Mouse (Mus musculus) intestine, postnatal 0 days (tissue): ENCODE measurements at regions not wholly inside any gene's neighbourhood (a gene's known extent, or its start where the extent isn't known, plus 50 kb on each side); places are given as distances from the start of the nearest gene placed in this dataset.
A peak's percentile ranks its signal among the peaks of the same experiment; 100 is the strongest.

Source experiments
- ATAC-seq: fragments of 200-750 bp; cut with Nextera tagmentation; 2 replicates; pipeline ENCODE4 v1.8.0; 2017; ENCODE audit warnings: mild to moderate bottlenecking, moderate TSS enrichment, moderate library complexity
- H3K27ac ChIP-seq: fragments of 300-500 bp; sonication (generic); 2 replicates; pipeline ENCODE4 v1.5.1; 2014; ENCODE audit warnings: mild to moderate bottlenecking, low read depth, low read length, moderate library complexity
- H3K27me3 ChIP-seq: fragments of 300-500 bp; sonication (generic); replicated peaks from 2 replicates; pipeline ENCODE4 v1.6.1; 2014; ENCODE audit warnings: low read length, mixed read lengths; ENCODE audit not compliant: control insufficient read depth, insufficient read depth
- H3K36me3 ChIP-seq: fragments of 300-500 bp; sonication (generic); 2 replicates; pipeline ENCODE4 v1.6.1; 2014; ENCODE audit warnings: mild to moderate bottlenecking, moderate library complexity; ENCODE audit not compliant: control insufficient read depth, insufficient read depth
- H3K4me1 ChIP-seq: fragments of 300-500 bp; sonication (generic); replicated peaks from 2 replicates; pipeline ENCODE4 v1.6.1; 2014; ENCODE audit warnings: antibody characterized with exemption, low read length, mixed read lengths; ENCODE audit not compliant: control insufficient read depth, insufficient read depth
- H3K4me2 ChIP-seq: fragments of 300-500 bp; sonication (generic); replicated peaks from 2 replicates; pipeline ENCODE4 v1.6.1; 2014; ENCODE audit warnings: low read depth, mild to moderate bottlenecking, moderate library complexity
- H3K4me3 ChIP-seq: fragments of 300-500 bp; sonication (generic); 2 replicates; pipeline ENCODE4 v1.5.1; 2014; ENCODE audit warnings: low read depth, low read length
- H3K9ac ChIP-seq: fragments of 300-500 bp; sonication (generic); 2 replicates; pipeline ENCODE4 v1.6.1; 2014; ENCODE audit warnings: mild to moderate bottlenecking, low read depth, low read length
- H3K9me3 ChIP-seq: fragments of 300-500 bp; sonication (generic); 2 replicates; pipeline ENCODE4 v1.6.1; 2016; ENCODE audit warnings: mixed run types; ENCODE audit not compliant: control insufficient read depth
- CTCF ChIP-seq: sonication (generic); IDR thresholded peaks from 2 replicates; pipeline ENCODE4 v1.5.1; 2016; ENCODE audit warnings: low read depth, mild to moderate bottlenecking, control low read depth, antibody characterized with exemption, moderate library complexity
- WGBS: fragments of 180-500 bp; shearing (Covaris S2); extraction: QIAGEN DNeasy Blood & Tissue Kit; methylation state at CpG from one replicate; pipeline ENCODE4 v1.1.7; 2014; 5-methylcytosine and 5-hydroxymethylcytosine counted together

DNA sequence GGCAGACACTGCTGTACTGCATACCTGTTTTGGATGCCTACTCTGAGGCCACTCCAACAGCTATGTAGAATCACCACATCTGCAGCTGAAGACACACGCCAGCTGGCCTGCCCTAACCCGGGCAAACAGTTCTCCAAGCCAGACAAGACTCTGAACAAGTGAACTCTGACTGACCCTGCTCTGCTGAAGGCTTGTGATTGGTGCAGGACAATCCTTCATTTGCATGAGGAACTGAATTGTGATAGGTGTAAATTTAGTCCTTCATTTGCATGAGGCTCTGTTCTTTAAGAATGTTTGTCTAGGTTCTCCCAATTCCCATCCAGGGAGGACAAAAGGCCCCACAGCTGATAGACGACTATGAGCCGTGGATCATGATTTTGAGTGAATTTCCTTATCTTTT lies 104.9 kb upstream of the Slc22a12 start:
- Histone ChIP-seq H3K36me3 (no peaks in the 10 kb centered on the region), H3K27ac (no peak overlapping the region), H3K27me3 (peaks cover 28% of the 10 kb centered on the region), H3K4me3 (no peak overlapping the region), H3K4me2 (no peak overlapping the region), H3K4me1 (peaks cover 4% of the 10 kb centered on the region; the same call in 1 of the 2 replicates), H3K9me3 (no peaks in the 10 kb centered on the region), H3K9ac (no peak overlapping the region)
- no peak for TF ChIP-seq CTCF
- WGBS, result 83% methylated on average over 4 of the region's 4 CpGs
- ATAC-seq, result no peak

GRCm38 (mm10) chr19:6647216-6647615 lies 104.4 kb upstream of the Slc22a12 start:
- H3K27me3 ChIP-seq, result peaks cover 30% of the 10 kb centered on the region
- 87% methylated on average over 3 of the region's 3 CpGs for WGBS
- no peak for ATAC-seq
- no peak overlapping the region for H3K4me3 ChIP-seq
- H3K9ac ChIP-seq, result no peak overlapping the region
- H3K9me3 ChIP-seq, result no peaks in the 10 kb centered on the region
- peaks cover 4% of the 10 kb centered on the region; the same call in 1 of the 2 replicates for H3K4me1 ChIP-seq
- no peaks in the 10 kb centered on the region for H3K36me3 ChIP-seq
- TF ChIP-seq CTCF, result peak; percentile 51
- no peak overlapping the region for H3K27ac ChIP-seq
- no peak overlapping the region for H3K4me2 ChIP-seq

DNA sequence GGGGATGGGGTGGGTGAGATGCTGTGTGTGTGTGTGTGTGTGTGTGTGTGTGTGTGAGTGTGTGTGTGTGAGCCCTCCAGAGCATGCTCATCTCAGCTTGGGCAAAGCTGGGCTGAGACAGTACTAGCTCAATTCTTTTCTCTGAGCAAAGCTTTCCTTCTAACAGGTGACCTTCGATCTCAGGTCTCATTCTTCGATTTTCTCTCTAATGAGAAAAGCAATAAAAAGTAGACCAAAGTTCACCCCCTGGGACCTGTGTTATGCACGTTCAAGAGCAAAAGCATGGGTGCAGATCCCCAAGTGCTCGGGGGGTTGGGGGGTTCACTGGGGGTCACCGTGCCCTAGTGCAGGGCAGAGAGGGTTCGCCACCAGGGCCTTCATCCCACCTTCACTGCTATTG lies 103.1 kb upstream of the Slc22a12 start:
- ATAC-seq, result peak; percentile 57
- Histone ChIP-seq H3K4me3 (no peak overlapping the region), H3K27me3 (peaks cover 30% of the 10 kb centered on the region), H3K36me3 (no peaks in the 10 kb centered on the region), H3K27ac (no peak overlapping the region), H3K9me3 (no peaks in the 10 kb centered on the region), H3K4me1 (peaks cover 4% of the 10 kb centered on the region; the same call in 1 of the 2 replicates), H3K9ac (no peak overlapping the region), H3K4me2 (peak overlapping the region; percentile 45)
- TF ChIP-seq CTCF, result no peak
- WGBS, result 46% methylated on average over 6 of the region's 6 CpGs

GRCm38 (mm10) chr19:6644871-6645270 lies 102.0 kb upstream of the Slc22a12 start:
- H3K4me2 ChIP-seq, result no peak overlapping the region
- peaks cover 34% of the 10 kb centered on the region for H3K27me3 ChIP-seq
- no peak overlapping the region for H3K27ac ChIP-seq
- no peak overlapping the region for H3K4me3 ChIP-seq
- no peaks in the 10 kb centered on the region for H3K9me3 ChIP-seq
- peaks cover 4% of the 10 kb centered on the region; the same call in 1 of the 2 replicates for H3K4me1 ChIP-seq
- no peak overlapping the region for H3K9ac ChIP-seq
- ATAC-seq, result no peak
- 88% methylated on average over 6 of the region's 6 CpGs for WGBS
- H3K36me3 ChIP-seq, result no peaks in the 10 kb centered on the region
- TF ChIP-seq CTCF, result no peak

DNA sequence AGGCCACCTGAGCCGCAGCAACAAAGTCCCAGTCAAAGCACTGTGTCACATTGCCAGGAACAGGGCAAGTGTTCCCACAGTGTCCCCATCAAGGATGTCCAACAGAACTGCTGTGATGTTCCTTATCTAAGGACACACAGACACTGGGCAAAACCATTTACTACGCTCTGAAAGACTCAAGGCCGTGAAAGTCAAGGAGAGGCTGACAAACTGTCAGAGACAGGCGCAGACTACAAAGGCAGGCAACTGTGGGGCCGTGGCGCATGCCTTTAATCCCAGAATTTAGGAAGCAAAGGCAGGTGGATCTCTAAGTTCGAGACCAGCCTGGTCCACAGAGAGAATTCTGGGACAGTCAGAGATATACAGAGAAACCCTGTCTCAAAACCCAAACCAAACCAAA lies 96.8 kb upstream of the Slc22a12 start:
- Histone ChIP-seq H3K27ac (no peak overlapping the region), H3K9ac (no peak overlapping the region), H3K9me3 (0 out of 2 replicates have a peak, but pooled peaks cover 2% of the 10 kb centered on the region), H3K27me3 (peaks cover 64% of the 10 kb centered on the region), H3K4me3 (no peak overlapping the region), H3K36me3 (no peaks in the 10 kb centered on the region), H3K4me2 (no peak overlapping the region), H3K4me1 (no peaks in the 10 kb centered on the region)
- no peak for TF ChIP-seq CTCF
- ATAC-seq, result no peak
- 74% methylated on average over 7 of the region's 7 CpGs for WGBS

- no peaks in the 10 kb centered on the region for H3K9me3 ChIP-seq
- no peak overlapping the region for H3K27ac ChIP-seq
- H3K36me3 ChIP-seq, result no peaks in the 10 kb centered on the region
- no peak overlapping the region for H3K9ac ChIP-seq
- no peak overlapping the region for H3K4me3 ChIP-seq
- peaks cover 35% of the 10 kb centered on the region for H3K27me3 ChIP-seq
- no peak for TF ChIP-seq CTCF
- H3K4me2 ChIP-seq, result no peak overlapping the region
- 42% methylated on average over 8 of the region's 10 CpGs for WGBS
- no peaks in the 10 kb centered on the region for H3K4me1 ChIP-seq
- ATAC-seq, result no peak
Observed at GRCm38 (mm10) chr19:6633400-6633799, 90.6 kb upstream of the Slc22a12 start.

GRCm38 (mm10) chr19:6631817-6632216 lies 89.0 kb upstream of the Slc22a12 start:
- Histone ChIP-seq H3K27ac (no peak overlapping the region), H3K9ac (no peak overlapping the region), H3K27me3 (peaks cover 46% of the 10 kb centered on the region), H3K4me2 (no peak overlapping the region), H3K9me3 (no peaks in the 10 kb centered on the region), H3K4me3 (no peak overlapping the region), H3K4me1 (no peaks in the 10 kb centered on the region), H3K36me3 (no peaks in the 10 kb centered on the region)
- no peak for ATAC-seq
- WGBS, result 72% methylated on average over 5 of the region's 5 CpGs
- TF ChIP-seq CTCF, result no peak
